Mouse (Mus musculus): ENCODE measurements around the gene Zfp865. TPM values are rescaled to one million over a fixed set of nuclear protein-coding genes. Genes with fewer than 3 reads are reported as not detected.
A peak's percentile ranks its signal among the peaks of the same experiment; 100 is the strongest.

Gene Zfp865
- polyA plus RNA-seq, 1 experiment from 2014 or later: 7.6 TPM

- H3K36me3 ChIP-seq: peaks cover 52% of the 10 kb centered on the region
- ATAC-seq (replicated peaks; ENCODE audit: low FRiP score): no peak
- no peak overlapping the region for H3K4me3 ChIP-seq (replicated peaks)
- 94% methylated on average over 7 of the region's 7 CpGs for WGBS
- H3K9me3 ChIP-seq (replicated peaks): peaks cover 2% of the 10 kb centered on the region; the same call in 1 of the 2 replicates
- H3K4me1 ChIP-seq: peaks cover 11% of the 10 kb centered on the region; the same call in 1 of the 2 replicates
- H3K27ac ChIP-seq: no peak overlapping the region
- no peaks in the 10 kb centered on the region for H3K27me3 ChIP-seq
- no peak overlapping the region for H3K4me2 ChIP-seq
- no peak overlapping the region for H3K9ac ChIP-seq
Observed at GRCm38 (mm10) chr7:5037026-5037425, 16.9 kb downstream of the Zfp865 start.

- peak overlapping the region; percentile 80; the same call in 1 of the 2 replicates for H3K9ac ChIP-seq
Observed at GRCm38 (mm10) chr7:5037467-5037866, 17.3 kb downstream of the Zfp865 start.

GRCm38 (mm10) chr7:5038109-5038732, 18.0 kb downstream of the Zfp865 start, which contains the start of gene Zfp784:
Zfp784 (minus strand) TSS chr7:5038446.
- Histone ChIP-seq H3K27ac (peak within 1 kb of the TSS; percentile 97), H3K4me1 (peaks cover 11% of the 10 kb centered on the region; the same call in 1 of the 2 replicates), H3K4me3 (replicated peaks) (peak within 1 kb of the TSS; percentile 67), H3K27me3 (no peaks in the 10 kb centered on the region), H3K9ac (peak within 1 kb of the TSS; percentile 80), H3K4me2 (peak within 1 kb of the TSS; percentile 62), H3K36me3 (peaks cover 40% of the 10 kb centered on the region), H3K9me3 (replicated peaks) (no peaks in the 10 kb centered on the region)
- peak; percentile 98 for ATAC-seq (replicated peaks; ENCODE audit: low FRiP score)
- under 1% methylated on average over 48 of the region's 48 CpGs for WGBS

More at GRCm38 (mm10) chr7:5037467-5037866, 17.3 kb downstream of the Zfp865 start:
- peak overlapping the region; percentile 97 for H3K27ac ChIP-seq
- 91% methylated on average over 8 of the region's 8 CpGs for WGBS
- no peaks in the 10 kb centered on the region for H3K9me3 ChIP-seq (replicated peaks)
- H3K36me3 ChIP-seq: peaks cover 48% of the 10 kb centered on the region
- no peak for ATAC-seq (replicated peaks; ENCODE audit: low FRiP score)
- no peaks in the 10 kb centered on the region for H3K27me3 ChIP-seq
- H3K4me3 ChIP-seq (replicated peaks): peak overlapping the region; percentile 67
- H3K4me2 ChIP-seq: peak overlapping the region; percentile 62
- peaks cover 11% of the 10 kb centered on the region; the same call in 1 of the 2 replicates for H3K4me1 ChIP-seq

- H3K27me3 ChIP-seq: no peaks in the 10 kb centered on the region
- H3K27ac ChIP-seq: peak overlapping the region; percentile 97; the same call in 1 of the 2 replicates
- H3K4me1 ChIP-seq: peaks cover 11% of the 10 kb centered on the region; the same call in 1 of the 2 replicates
- H3K4me2 ChIP-seq: peak overlapping the region; percentile 62
- H3K36me3 ChIP-seq: peaks cover 33% of the 10 kb centered on the region
- no peaks in the 10 kb centered on the region for H3K9me3 ChIP-seq (replicated peaks)
- peak overlapping the region; percentile 67 for H3K4me3 ChIP-seq (replicated peaks)
- no peak for ATAC-seq (replicated peaks; ENCODE audit: low FRiP score)
- peak overlapping the region; percentile 80 for H3K9ac ChIP-seq
- WGBS: 42% methylated on average over 5 of the region's 5 CpGs
Observed at GRCm38 (mm10) chr7:5038940-5039339, 18.8 kb downstream of the Zfp865 start.

- H3K9ac ChIP-seq: no peak overlapping the region
- no peaks in the 10 kb centered on the region for H3K27me3 ChIP-seq
- no peaks in the 10 kb centered on the region for H3K9me3 ChIP-seq (replicated peaks)
- H3K36me3 ChIP-seq: peaks cover 7% of the 10 kb centered on the region; the same call in 1 of the 2 replicates
- H3K4me2 ChIP-seq: no peak overlapping the region
- no peak for ATAC-seq (replicated peaks; ENCODE audit: low FRiP score)
- 85% methylated on average over 2 of the region's 2 CpGs for WGBS
- H3K4me3 ChIP-seq (replicated peaks): no peak overlapping the region
- no peaks in the 10 kb centered on the region for H3K4me1 ChIP-seq
- H3K27ac ChIP-seq: no peak overlapping the region
Observed at GRCm38 (mm10) chr7:5044981-5045380, 24.8 kb downstream of the Zfp865 start.

- no peak overlapping the region for H3K4me2 ChIP-seq
- H3K27ac ChIP-seq: no peak overlapping the region
- H3K27me3 ChIP-seq: no peaks in the 10 kb centered on the region
- 71% methylated on average over 2 of the region's 2 CpGs for WGBS
- peaks cover 7% of the 10 kb centered on the region for H3K4me1 ChIP-seq
- H3K36me3 ChIP-seq: peaks cover 4% of the 10 kb centered on the region; the same call in 1 of the 2 replicates
- no peak overlapping the region for H3K4me3 ChIP-seq (replicated peaks)
- no peak overlapping the region for H3K9ac ChIP-seq
- no peaks in the 10 kb centered on the region for H3K9me3 ChIP-seq (replicated peaks)
- ATAC-seq (replicated peaks; ENCODE audit: low FRiP score): no peak
Observed at GRCm38 (mm10) chr7:5046112-5046511, 25.9 kb downstream of the Zfp865 start.

- 0 out of 2 replicates have a peak, but pooled peaks cover 6% of the 10 kb centered on the region for H3K27me3 ChIP-seq
- no peaks in the 10 kb centered on the region for H3K36me3 ChIP-seq
- H3K9me3 ChIP-seq (replicated peaks): no peaks in the 10 kb centered on the region
- H3K4me1 ChIP-seq: peaks cover 14% of the 10 kb centered on the region
- WGBS: 33% methylated on average over 2 of the region's 2 CpGs
- H3K27ac ChIP-seq: no peak overlapping the region
- no peak for ATAC-seq (replicated peaks; ENCODE audit: low FRiP score)
- H3K4me2 ChIP-seq: no peak overlapping the region
- no peak overlapping the region for H3K4me3 ChIP-seq (replicated peaks)
- H3K9ac ChIP-seq: no peak overlapping the region
Observed at GRCm38 (mm10) chr7:5047313-5047712, 27.1 kb downstream of the Zfp865 start.

- ATAC-seq (replicated peaks; ENCODE audit: low FRiP score): peak; percentile 82
Observed at GRCm38 (mm10) chr7:5051193-5052192, 31.3 kb downstream of the Zfp865 start, which contains the start of gene Zfp580. Zfp580 (plus strand) TSS chr7:5051538.

GRCm38 (mm10) chr7:5052438-5052837, 32.3 kb downstream of the Zfp865 start:
- under 1% methylated on average over 12 of the region's 12 CpGs for WGBS
- peak overlapping the region; percentile 87 for H3K4me2 ChIP-seq
- H3K9me3 ChIP-seq (replicated peaks): no peaks in the 10 kb centered on the region
- ATAC-seq (replicated peaks; ENCODE audit: low FRiP score): no peak
- H3K4me3 ChIP-seq (replicated peaks): peak overlapping the region; percentile 64
- peak overlapping the region; percentile 84 for H3K27ac ChIP-seq
- no peaks in the 10 kb centered on the region for H3K36me3 ChIP-seq
- peaks cover 54% of the 10 kb centered on the region for H3K4me1 ChIP-seq
- peaks cover 54% of the 10 kb centered on the region for H3K27me3 ChIP-seq
- H3K9ac ChIP-seq: peak overlapping the region; percentile 71

More at GRCm38 (mm10) chr7:5051193-5052192, 31.3 kb downstream of the Zfp865 start, which contains the start of gene Zfp580:
- Histone ChIP-seq H3K4me2 (peak within 1 kb of the TSS; percentile 87), H3K9me3 (replicated peaks) (no peaks in the 10 kb centered on the region), H3K4me3 (replicated peaks) (peak within 1 kb of the TSS; percentile 64), H3K4me1 (peaks cover 45% of the 10 kb centered on the region), H3K27me3 (peaks cover 47% of the 10 kb centered on the region), H3K36me3 (no peaks in the 10 kb centered on the region), H3K9ac (peak within 1 kb of the TSS; percentile 71), H3K27ac (peak within 1 kb of the TSS; percentile 84)
- WGBS: 1% methylated on average over 65 of the region's 65 CpGs

GRCm38 (mm10) chr7:5052931-5053343, 32.8 kb downstream of the Zfp865 start:
- WGBS: 3% methylated on average over 45 of the region's 45 CpGs
- Histone ChIP-seq H3K36me3 (no peaks in the 10 kb centered on the region), H3K27ac (0 out of 2 replicates have a peak overlapping the region, but pooled peaks have one; percentile 14), H3K4me1 (peaks cover 59% of the 10 kb centered on the region), H3K9me3 (replicated peaks) (no peaks in the 10 kb centered on the region), H3K4me3 (replicated peaks) (peak overlapping the region; percentile 64), H3K4me2 (peak overlapping the region; percentile 87), H3K27me3 (peaks cover 59% of the 10 kb centered on the region), H3K9ac (peak overlapping the region; percentile 71)
- no peak for ATAC-seq (replicated peaks; ENCODE audit: low FRiP score)

GRCm38 (mm10) chr7:5053456-5054179, 33.4 kb downstream of the Zfp865 start:
- peak overlapping the region; percentile 64 for H3K4me3 ChIP-seq (replicated peaks)
- no peaks in the 10 kb centered on the region for H3K9me3 ChIP-seq (replicated peaks)
- peak overlapping the region; percentile 71 for H3K9ac ChIP-seq
- WGBS: 9% methylated on average over 32 of the region's 32 CpGs
- ATAC-seq (replicated peaks; ENCODE audit: low FRiP score): no peak
- no peaks in the 10 kb centered on the region for H3K36me3 ChIP-seq
- peaks cover 63% of the 10 kb centered on the region for H3K4me1 ChIP-seq
- no peak overlapping the region for H3K27ac ChIP-seq
- H3K27me3 ChIP-seq: peaks cover 64% of the 10 kb centered on the region
- peak overlapping the region; percentile 87 for H3K4me2 ChIP-seq
